Mouse (Mus musculus): Measurements from ENCODE around the gene Pla2g2d. TPM values are rescaled to one million over a fixed set of nuclear protein-coding genes. Genes with fewer than 3 reads are reported as not detected.
A peak's percentile ranks its signal among the peaks of the same experiment; 100 is the strongest.

Pla2g2d gene
- polyA plus RNA-seq, 1 experiment: 8.4 TPM

DNA sequence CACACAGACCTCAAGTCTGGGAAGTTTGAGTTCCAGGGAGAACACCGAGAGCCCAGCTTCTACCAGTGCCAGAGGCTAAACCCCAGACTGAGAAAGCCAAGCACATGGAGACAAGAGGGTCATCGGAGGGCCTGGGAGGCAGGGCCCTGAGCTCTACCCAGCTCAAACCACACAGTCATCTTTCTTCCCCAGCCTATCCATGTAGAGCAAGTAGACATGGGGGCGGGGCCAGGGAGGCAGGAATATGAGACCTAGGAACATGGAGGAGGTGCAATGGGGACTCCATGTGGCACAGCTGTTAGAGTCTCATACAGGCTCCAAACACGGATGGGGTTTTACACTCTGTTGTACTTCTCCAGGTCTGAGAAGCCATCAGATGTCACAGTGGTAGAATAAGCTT is 29.7 kb upstream of the Pla2g2d start:
- peak; percentile 64 for DNase-seq
- no peak overlapping the region for H3K27ac ChIP-seq (ENCODE audit: insufficient read depth, low read depth, low read length)
- WGBS: 44% methylated on average over 4 of the region's 4 CpGs
- H3K36me3 ChIP-seq (ENCODE audit: control insufficient read depth, insufficient read depth, low read length): no peaks in the 10 kb centered on the region
- H3K4me1 ChIP-seq (ENCODE audit: control insufficient read depth, insufficient read depth, low read length): no peaks in the 10 kb centered on the region
- no peak for TF ChIP-seq POLR2A (IDR thresholded peaks at IDR 0.05; ENCODE audit: low read depth, low read length)
- TF ChIP-seq CTCF (conservative IDR thresholded peaks at IDR 0.05; ENCODE audit: insufficient read depth, insufficient read length, low read depth, low read length): no peak; the same call in 1 of the 2 replicates
- H3K27me3 ChIP-seq (replicated peaks; ENCODE audit: control insufficient read depth, insufficient read depth, low read length): no peaks in the 10 kb centered on the region
- no peak overlapping the region for H3K4me3 ChIP-seq (ENCODE audit: insufficient read depth, low read depth, low read length)

DNA sequence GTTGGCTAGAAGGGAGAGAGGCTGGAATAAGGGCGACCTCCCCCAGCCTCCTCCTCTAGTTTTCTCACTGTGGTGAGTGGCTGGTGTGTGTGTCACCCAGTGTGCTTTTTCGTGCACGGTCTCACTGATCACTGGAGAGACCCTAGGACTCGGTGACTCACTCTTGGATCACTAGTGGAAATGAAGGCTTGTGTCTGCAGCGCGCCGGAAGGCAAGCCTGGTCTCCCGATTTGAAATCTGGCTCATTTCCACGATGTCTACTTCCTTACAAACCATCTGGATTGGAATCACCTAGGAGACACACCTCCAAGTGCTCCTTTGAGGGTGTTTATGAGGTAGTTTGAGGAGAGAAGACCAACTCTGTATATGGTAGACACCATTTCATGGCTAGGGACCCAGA is 28.7 kb upstream of the Pla2g2d start:
- Histone ChIP-seq H3K27ac (ENCODE audit: insufficient read depth, low read depth, low read length) (no peak overlapping the region), H3K27me3 (replicated peaks; ENCODE audit: control insufficient read depth, insufficient read depth, low read length) (no peaks in the 10 kb centered on the region), H3K4me3 (ENCODE audit: insufficient read depth, low read depth, low read length) (no peak overlapping the region), H3K4me1 (ENCODE audit: control insufficient read depth, insufficient read depth, low read length) (no peaks in the 10 kb centered on the region), H3K36me3 (ENCODE audit: control insufficient read depth, insufficient read depth, low read length) (no peaks in the 10 kb centered on the region)
- DNase-seq: no peak
- TF ChIP-seq POLR2A (IDR thresholded peaks at IDR 0.05; ENCODE audit: low read depth, low read length) (no peak), CTCF (conservative IDR thresholded peaks at IDR 0.05; ENCODE audit: insufficient read depth, insufficient read length, low read depth, low read length) (no peak)
- WGBS: 86% methylated on average over 9 of the region's 9 CpGs

- no peaks in the 10 kb centered on the region for H3K4me1 ChIP-seq (ENCODE audit: control insufficient read depth, insufficient read depth, low read length)
- no peaks in the 10 kb centered on the region for H3K27me3 ChIP-seq (replicated peaks; ENCODE audit: control insufficient read depth, insufficient read depth, low read length)
- 42% methylated on average over 10 of the region's 10 CpGs for WGBS
- TF ChIP-seq POLR2A (IDR thresholded peaks at IDR 0.05; ENCODE audit: low read depth, low read length) (no peak), CTCF (conservative IDR thresholded peaks at IDR 0.05; ENCODE audit: insufficient read depth, insufficient read length, low read depth, low read length) (no peak)
- DNase-seq: no peak
- H3K4me3 ChIP-seq (ENCODE audit: insufficient read depth, low read depth, low read length): no peak overlapping the region
- no peak overlapping the region for H3K27ac ChIP-seq (ENCODE audit: insufficient read depth, low read depth, low read length)
- H3K36me3 ChIP-seq (ENCODE audit: control insufficient read depth, insufficient read depth, low read length): no peaks in the 10 kb centered on the region
These were observed 27.7 kb upstream of the Pla2g2d start for GRCm38 (mm10) chr4:138747851-138748250.

- H3K27ac ChIP-seq (ENCODE audit: insufficient read depth, low read depth, low read length): no peak overlapping the region
- no peak overlapping the region for H3K4me3 ChIP-seq (ENCODE audit: insufficient read depth, low read depth, low read length)
- H3K27me3 ChIP-seq (replicated peaks; ENCODE audit: control insufficient read depth, insufficient read depth, low read length): no peaks in the 10 kb centered on the region
- no peaks in the 10 kb centered on the region for H3K4me1 ChIP-seq (ENCODE audit: control insufficient read depth, insufficient read depth, low read length)
- H3K36me3 ChIP-seq (ENCODE audit: control insufficient read depth, insufficient read depth, low read length): no peaks in the 10 kb centered on the region
- 54% methylated on average over 8 of the region's 8 CpGs for WGBS
- TF ChIP-seq POLR2A (IDR thresholded peaks at IDR 0.05; ENCODE audit: low read depth, low read length) (no peak), CTCF (conservative IDR thresholded peaks at IDR 0.05; ENCODE audit: insufficient read depth, insufficient read length, low read depth, low read length) (peak; percentile 77)
- peak; percentile 55 for DNase-seq
These were observed 27.0 kb upstream of the Pla2g2d start for GRCm38 (mm10) chr4:138748369-138749072.

- 97% methylated on average over 6 of the region's 6 CpGs for WGBS
These were observed 22.9 kb upstream of the Pla2g2d start for GRCm38 (mm10) chr4:138752603-138753002.

DNA sequence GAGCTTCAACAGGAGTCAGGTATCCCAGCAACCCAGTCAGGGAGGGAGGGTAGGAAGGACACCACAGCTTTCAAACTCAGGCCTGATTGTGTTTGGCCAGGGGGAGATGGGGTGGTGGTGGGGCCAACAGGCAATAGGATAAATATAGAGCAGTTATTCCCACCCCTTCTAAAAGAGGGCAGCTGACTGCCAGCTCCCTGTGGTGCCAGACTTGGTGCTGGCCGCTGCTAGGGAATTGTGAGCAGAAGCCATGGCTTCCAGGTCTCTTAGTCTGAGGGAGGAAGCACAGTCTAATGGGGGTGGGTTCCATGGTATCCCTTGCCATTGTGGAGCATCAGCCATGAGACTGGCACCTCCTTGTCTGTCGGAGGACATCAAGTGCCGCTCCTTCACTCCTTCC is 21.9 kb upstream of the Pla2g2d start:
- H3K4me3 ChIP-seq (ENCODE audit: insufficient read depth, low read depth, low read length): no peak overlapping the region
- no peaks in the 10 kb centered on the region for H3K36me3 ChIP-seq (ENCODE audit: control insufficient read depth, insufficient read depth, low read length)
- DNase-seq: no peak
- WGBS: 95% methylated on average over 3 of the region's 3 CpGs
- H3K27ac ChIP-seq (ENCODE audit: insufficient read depth, low read depth, low read length): no peak overlapping the region
- TF ChIP-seq CTCF (conservative IDR thresholded peaks at IDR 0.05; ENCODE audit: insufficient read depth, insufficient read length, low read depth, low read length) (no peak), POLR2A (IDR thresholded peaks at IDR 0.05; ENCODE audit: low read depth, low read length) (no peak)
- no peaks in the 10 kb centered on the region for H3K4me1 ChIP-seq (ENCODE audit: control insufficient read depth, insufficient read depth, low read length)
- no peaks in the 10 kb centered on the region for H3K27me3 ChIP-seq (replicated peaks; ENCODE audit: control insufficient read depth, insufficient read depth, low read length)

More at GRCm38 (mm10) chr4:138752603-138753002, 22.9 kb upstream of the Pla2g2d start:
- no peak for DNase-seq
- TF ChIP-seq CTCF (conservative IDR thresholded peaks at IDR 0.05; ENCODE audit: insufficient read depth, insufficient read length, low read depth, low read length) (no peak), POLR2A (IDR thresholded peaks at IDR 0.05; ENCODE audit: low read depth, low read length) (no peak)
- Histone ChIP-seq H3K4me1 (ENCODE audit: control insufficient read depth, insufficient read depth, low read length) (no peaks in the 10 kb centered on the region), H3K27ac (ENCODE audit: insufficient read depth, low read depth, low read length) (no peak overlapping the region), H3K4me3 (ENCODE audit: insufficient read depth, low read depth, low read length) (no peak overlapping the region), H3K27me3 (replicated peaks; ENCODE audit: control insufficient read depth, insufficient read depth, low read length) (no peaks in the 10 kb centered on the region), H3K36me3 (ENCODE audit: control insufficient read depth, insufficient read depth, low read length) (no peaks in the 10 kb centered on the region)

DNA sequence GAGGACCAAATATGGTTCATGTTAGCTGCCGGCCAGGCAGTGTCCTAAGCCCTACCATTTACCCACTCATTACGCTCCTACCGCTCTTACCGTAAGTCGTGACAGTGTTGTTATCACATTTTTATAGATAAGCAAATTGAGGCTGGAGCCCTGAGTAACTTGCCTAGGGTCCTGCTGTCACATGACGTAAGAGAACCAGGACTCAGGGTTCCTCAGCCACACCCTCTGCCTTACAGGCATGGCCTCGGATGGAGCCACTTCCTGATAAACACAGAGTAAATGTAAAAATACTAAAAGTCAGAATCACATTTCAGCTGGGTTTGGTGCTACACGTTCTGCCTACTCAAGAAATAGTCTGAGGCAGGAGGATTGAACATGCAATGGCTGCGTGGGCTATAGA is 21.1 kb upstream of the Pla2g2d start:
- no peak for TF ChIP-seq POLR2A (IDR thresholded peaks at IDR 0.05; ENCODE audit: low read depth, low read length)
- no peak for TF ChIP-seq CTCF (conservative IDR thresholded peaks at IDR 0.05; ENCODE audit: insufficient read depth, insufficient read length, low read depth, low read length)
- 86% methylated on average over 9 of the region's 9 CpGs for WGBS
- no peaks in the 10 kb centered on the region for H3K4me1 ChIP-seq (ENCODE audit: control insufficient read depth, insufficient read depth, low read length)
- no peak overlapping the region for H3K4me3 ChIP-seq (ENCODE audit: insufficient read depth, low read depth, low read length)
- no peak overlapping the region for H3K27ac ChIP-seq (ENCODE audit: insufficient read depth, low read depth, low read length)
- H3K27me3 ChIP-seq (replicated peaks; ENCODE audit: control insufficient read depth, insufficient read depth, low read length): no peaks in the 10 kb centered on the region
- no peaks in the 10 kb centered on the region for H3K36me3 ChIP-seq (ENCODE audit: control insufficient read depth, insufficient read depth, low read length)
- no peak for DNase-seq
